Mouse (Mus musculus): Measurements from ENCODE around the gene Mxd4. TPM values are rescaled to one million over a fixed set of nuclear protein-coding genes. Genes with fewer than 3 reads are reported as not detected.

Mxd4 gene
- polyA plus RNA-seq, 1 experiment from 2014 or later = 21.2 TPM

DNA sequence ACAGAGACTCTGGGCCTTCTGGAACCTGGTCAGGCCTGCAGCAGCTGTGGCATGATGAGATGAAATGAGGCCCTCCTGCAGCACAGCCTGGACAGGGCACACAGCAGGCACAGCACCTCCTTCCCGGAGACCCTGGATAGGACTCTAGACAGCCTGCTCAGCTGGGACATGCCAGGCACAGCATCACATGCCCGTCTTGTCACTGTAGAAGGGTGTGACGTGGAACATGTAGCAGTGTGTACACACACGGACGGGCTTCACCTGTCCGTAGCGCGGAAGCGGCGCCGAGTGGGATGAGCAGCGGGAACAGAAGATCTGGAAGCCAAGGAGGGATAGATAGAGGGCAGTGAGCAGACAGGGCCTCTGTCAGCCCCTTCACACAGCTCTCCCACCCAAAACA lies 8.3 kb upstream of the Mxd4 start:
- Histone ChIP-seq H3K27me3 (ENCODE audit: control insufficient read depth, insufficient read depth, low read length) (no peaks in the 10 kb centered on the region), H3K4me1 (replicated peaks; ENCODE audit: control insufficient read depth, insufficient read depth) (no peaks in the 10 kb centered on the region), H3K36me3 (ENCODE audit: control insufficient read depth, insufficient read depth, low read length) (no peaks in the 10 kb centered on the region), H3K4me2 (replicated peaks; ENCODE audit: low read depth) (no peak overlapping the region), H3K9me3 (ENCODE audit: control insufficient read depth, low read length) (no peaks in the 10 kb centered on the region), H3K27ac (replicated peaks) (no peak overlapping the region), H3K4me3 (ENCODE audit: low read depth, low read length) (no peak overlapping the region), H3K9ac (ENCODE audit: low read length) (no peak overlapping the region)
- no peak for TF ChIP-seq EP300 (optimal IDR thresholded peaks at IDR 0.05)
- no peak for TF ChIP-seq CTCF (IDR thresholded peaks at IDR 0.05; ENCODE audit: low read depth)
- no peak for ATAC-seq (ENCODE audit: low FRiP score, low TSS enrichment)
- 92% methylated on average over 12 of the region's 12 CpGs for WGBS
- no peak for DNase-seq (ENCODE audit: low spot score)

DNA sequence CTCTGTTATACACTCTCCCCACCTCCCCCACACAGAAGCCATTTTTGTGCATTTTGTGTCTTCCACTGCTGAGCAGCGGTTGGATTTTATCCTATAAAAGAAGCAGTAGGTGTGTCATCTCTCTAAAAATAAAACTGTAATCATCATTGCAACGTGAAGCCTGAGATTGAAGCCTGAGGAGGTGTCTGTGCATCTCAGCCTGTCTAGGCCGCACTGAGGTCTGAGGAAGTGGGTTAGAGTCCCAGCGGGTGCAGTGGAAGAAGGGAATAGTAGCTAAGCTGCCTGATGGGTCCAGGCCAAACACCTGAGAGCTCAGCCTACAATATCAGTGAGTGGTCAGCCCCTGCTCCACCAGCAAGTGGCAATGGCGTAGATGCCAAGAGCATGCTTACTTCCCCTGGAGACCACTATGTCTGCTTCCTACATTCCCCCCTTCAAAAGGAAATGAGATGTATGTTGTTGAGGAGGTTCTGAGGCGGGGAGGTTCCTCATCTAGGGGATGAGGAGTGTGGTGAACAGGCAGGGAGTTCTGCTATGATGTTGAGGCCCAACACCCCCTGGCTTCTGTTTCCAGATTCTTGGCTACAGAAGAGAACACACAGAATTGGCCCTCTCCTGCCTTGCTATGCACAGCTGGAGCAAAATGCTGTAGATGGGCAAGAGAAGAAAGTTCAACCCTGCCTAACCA lies 7.6 kb upstream of the Mxd4 start:
- Histone ChIP-seq H3K9me3 (ENCODE audit: control insufficient read depth, low read length) (no peaks in the 10 kb centered on the region), H3K27ac (replicated peaks) (no peak overlapping the region), H3K27me3 (ENCODE audit: control insufficient read depth, insufficient read depth, low read length) (no peaks in the 10 kb centered on the region), H3K9ac (ENCODE audit: low read length) (no peak overlapping the region), H3K4me3 (ENCODE audit: low read depth, low read length) (no peak overlapping the region), H3K4me1 (replicated peaks; ENCODE audit: control insufficient read depth, insufficient read depth) (no peaks in the 10 kb centered on the region), H3K36me3 (ENCODE audit: control insufficient read depth, insufficient read depth, low read length) (no peaks in the 10 kb centered on the region), H3K4me2 (replicated peaks; ENCODE audit: low read depth) (no peak overlapping the region)
- WGBS = 77% methylated on average over 6 of the region's 6 CpGs
- TF ChIP-seq EP300 (optimal IDR thresholded peaks at IDR 0.05) (no peak), CTCF (IDR thresholded peaks at IDR 0.05; ENCODE audit: low read depth) (no peak)
- no peak for DNase-seq (ENCODE audit: low spot score)
- ATAC-seq (ENCODE audit: low FRiP score, low TSS enrichment) = no peak

DNA sequence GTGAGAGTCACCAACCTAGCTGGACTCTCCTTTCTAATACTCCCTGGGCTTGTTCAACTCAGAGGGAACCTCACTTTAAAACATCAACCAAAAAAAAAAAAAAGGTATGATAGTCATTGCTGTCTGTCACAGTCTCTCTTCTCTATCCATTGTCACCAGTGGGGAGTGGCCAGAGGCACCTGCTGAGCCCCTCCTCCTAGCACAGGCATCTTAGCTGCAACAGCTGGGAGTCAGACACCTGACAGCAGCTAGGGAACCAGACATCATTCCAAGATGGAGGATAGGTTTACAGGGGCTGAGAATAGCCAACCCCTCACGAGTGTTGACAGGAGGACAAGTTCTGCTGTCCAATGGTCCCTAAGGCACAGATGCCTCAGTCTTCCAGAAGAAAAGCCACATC lies 6.9 kb upstream of the Mxd4 start:
- no peaks in the 10 kb centered on the region for H3K9me3 ChIP-seq (ENCODE audit: control insufficient read depth, low read length)
- no peaks in the 10 kb centered on the region for H3K36me3 ChIP-seq (ENCODE audit: control insufficient read depth, insufficient read depth, low read length)
- no peak for ATAC-seq (ENCODE audit: low FRiP score, low TSS enrichment)
- no peak overlapping the region for H3K4me3 ChIP-seq (ENCODE audit: low read depth, low read length)
- no peaks in the 10 kb centered on the region for H3K27me3 ChIP-seq (ENCODE audit: control insufficient read depth, insufficient read depth, low read length)
- no peak overlapping the region for H3K27ac ChIP-seq (replicated peaks)
- no peak for DNase-seq (ENCODE audit: low spot score)
- H3K9ac ChIP-seq (ENCODE audit: low read length) = no peak overlapping the region
- no peaks in the 10 kb centered on the region for H3K4me1 ChIP-seq (replicated peaks; ENCODE audit: control insufficient read depth, insufficient read depth)
- TF ChIP-seq CTCF (IDR thresholded peaks at IDR 0.05; ENCODE audit: low read depth) (no peak), EP300 (optimal IDR thresholded peaks at IDR 0.05) (no peak)
- WGBS = 36% methylated on average over 1 of the region's 1 CpGs
- no peak overlapping the region for H3K4me2 ChIP-seq (replicated peaks; ENCODE audit: low read depth)

DNA sequence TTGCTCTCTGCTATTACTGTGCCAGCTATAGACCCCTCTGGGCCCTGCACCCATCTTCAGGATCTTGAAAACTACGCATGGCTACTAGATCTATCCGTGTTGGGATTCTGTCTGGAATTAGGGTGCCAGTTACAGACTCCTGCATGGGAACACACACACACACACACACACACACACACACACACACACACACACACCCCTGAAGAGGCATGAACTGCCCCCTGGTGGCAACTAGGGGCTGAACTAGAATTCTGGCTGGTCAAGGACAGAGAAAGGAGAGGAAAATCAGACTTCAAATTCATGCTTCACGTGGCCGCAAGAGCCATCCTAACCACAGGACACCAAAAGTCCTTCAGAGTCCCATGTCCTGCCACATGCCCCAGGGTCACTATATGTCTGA lies 4.3 kb upstream of the Mxd4 start:
- Histone ChIP-seq H3K27me3 (ENCODE audit: control insufficient read depth, insufficient read depth, low read length) (no peaks in the 10 kb centered on the region), H3K4me1 (replicated peaks; ENCODE audit: control insufficient read depth, insufficient read depth) (0 out of 2 replicates have a peak, but pooled peaks cover 2% of the 10 kb centered on the region), H3K9ac (ENCODE audit: low read length) (no peak overlapping the region), H3K9me3 (ENCODE audit: control insufficient read depth, low read length) (no peaks in the 10 kb centered on the region), H3K4me2 (replicated peaks; ENCODE audit: low read depth) (no peak overlapping the region), H3K36me3 (ENCODE audit: control insufficient read depth, insufficient read depth, low read length) (no peaks in the 10 kb centered on the region), H3K27ac (replicated peaks) (no peak overlapping the region), H3K4me3 (ENCODE audit: low read depth, low read length) (no peak overlapping the region)
- WGBS = 78% methylated on average over 4 of the region's 4 CpGs
- TF ChIP-seq CTCF (IDR thresholded peaks at IDR 0.05; ENCODE audit: low read depth) (peak; percentile 73), EP300 (optimal IDR thresholded peaks at IDR 0.05) (no peak)
- ATAC-seq (ENCODE audit: low FRiP score, low TSS enrichment) (no peak), DNase-seq (ENCODE audit: low spot score) (peak; percentile 48)

DNA sequence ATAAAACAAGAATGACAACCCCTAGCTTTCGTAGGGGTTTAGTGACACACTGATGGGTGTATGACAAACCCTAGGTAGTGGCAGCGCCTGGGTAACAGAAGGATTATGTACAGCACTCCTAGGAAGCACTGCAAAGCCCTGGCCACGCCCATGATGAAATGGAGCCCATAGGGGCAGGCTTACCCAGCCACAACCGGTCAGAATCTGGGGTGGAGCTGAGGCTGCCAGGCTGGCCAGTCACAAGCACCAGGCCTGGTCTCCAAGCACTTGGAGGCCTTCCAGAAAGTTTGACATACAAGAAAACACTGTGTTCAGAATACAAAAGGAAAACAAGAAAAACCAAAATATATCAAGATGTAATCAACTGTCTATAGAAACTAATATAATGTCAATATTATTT lies 3.5 kb upstream of the Mxd4 start:
- Histone ChIP-seq H3K9ac (ENCODE audit: low read length) (no peak overlapping the region), H3K4me2 (replicated peaks; ENCODE audit: low read depth) (no peak overlapping the region), H3K4me3 (ENCODE audit: low read depth, low read length) (no peak overlapping the region), H3K27ac (replicated peaks) (no peak overlapping the region), H3K4me1 (replicated peaks; ENCODE audit: control insufficient read depth, insufficient read depth) (peaks cover 2% of the 10 kb centered on the region; the same call in 1 of the 2 replicates), H3K9me3 (ENCODE audit: control insufficient read depth, low read length) (no peaks in the 10 kb centered on the region), H3K27me3 (ENCODE audit: control insufficient read depth, insufficient read depth, low read length) (no peaks in the 10 kb centered on the region), H3K36me3 (ENCODE audit: control insufficient read depth, insufficient read depth, low read length) (no peaks in the 10 kb centered on the region)
- ATAC-seq (ENCODE audit: low FRiP score, low TSS enrichment) = no peak
- peak; percentile 74 for DNase-seq (ENCODE audit: low spot score)
- TF ChIP-seq EP300 (optimal IDR thresholded peaks at IDR 0.05) (no peak), CTCF (IDR thresholded peaks at IDR 0.05; ENCODE audit: low read depth) (no peak)
- WGBS = 42% methylated on average over 4 of the region's 4 CpGs

DNA sequence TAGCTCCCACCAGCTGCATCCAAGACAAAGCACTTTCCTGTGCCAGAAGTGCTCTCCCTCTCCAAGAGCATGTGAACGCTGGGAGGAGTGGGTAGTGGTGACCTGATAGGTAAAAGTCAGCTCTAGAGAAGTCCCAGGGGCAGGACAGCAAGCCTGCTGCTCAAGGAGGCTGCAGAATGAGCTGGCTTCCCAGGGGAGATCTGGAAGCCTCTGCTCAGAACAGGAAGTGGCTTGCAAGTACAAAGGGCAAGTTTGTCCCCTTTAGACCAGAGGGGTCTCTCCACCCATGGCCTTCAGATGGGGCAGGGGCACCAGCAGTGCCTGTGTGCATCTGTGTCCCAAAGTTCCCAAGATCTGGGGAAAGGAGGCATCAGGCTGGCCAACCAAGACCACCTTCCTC lies 2.0 kb upstream of the Mxd4 start:
- no peaks in the 10 kb centered on the region for H3K27me3 ChIP-seq (ENCODE audit: control insufficient read depth, insufficient read depth, low read length)
- H3K4me1 ChIP-seq (replicated peaks; ENCODE audit: control insufficient read depth, insufficient read depth) = peaks cover 12% of the 10 kb centered on the region
- DNase-seq (ENCODE audit: low spot score) = no peak
- H3K27ac ChIP-seq (replicated peaks) = no peak overlapping the region
- WGBS = 67% methylated on average over 1 of the region's 1 CpGs
- H3K4me2 ChIP-seq (replicated peaks; ENCODE audit: low read depth) = no peak overlapping the region
- no peak overlapping the region for H3K9ac ChIP-seq (ENCODE audit: low read length)
- no peaks in the 10 kb centered on the region for H3K9me3 ChIP-seq (ENCODE audit: control insufficient read depth, low read length)
- no peak for ATAC-seq (ENCODE audit: low FRiP score, low TSS enrichment)
- no peak overlapping the region for H3K4me3 ChIP-seq (ENCODE audit: low read depth, low read length)
- TF ChIP-seq CTCF (IDR thresholded peaks at IDR 0.05; ENCODE audit: low read depth) (no peak), EP300 (optimal IDR thresholded peaks at IDR 0.05) (no peak)
- no peaks in the 10 kb centered on the region for H3K36me3 ChIP-seq (ENCODE audit: control insufficient read depth, insufficient read depth, low read length)

Data from stomach, postnatal 0 days (tissue).